Comparison of ENCODE assay signal across 10 mouse cellular contexts in genomic region chr14:52146540-52146939, GRCm38 (mm10). TPM values are rescaled to one million over a fixed set of nuclear protein-coding genes. Genes with fewer than 3 reads are reported as not detected.
A peak's percentile ranks its signal among the peaks of the same experiment; 100 is the strongest.
DNase-seq lines count a peak whose midpoint lies in the region; ATAC-seq and TF ChIP-seq lines count a peak whose summit lies in the region.
"Had no signal": no experiment of that assay in that cellular context is flagged by ENCODE, and none has a peak within 500 bp of the region (broad histone marks: within the 10 kb centered on the region; RNA-seq: fewer than 3 reads in every experiment).

No protein-coding gene starts in this region.

- DNase-seq in embryo, embryonic 10 days (ENCODE audit: low spot score), result peak; percentile 39
- no peak for DNase-seq in embryo, embryonic 9.5 days (ENCODE audit: extremely low spot score)
- DNase-seq in liver, embryonic 14.5 days (ENCODE audit: low read depth in 3 of 3, low spot score in 3 of 3), result peak in 1 of 3 experiments; percentile 6
- peak; percentile 55 for DNase-seq in splenic B cell, adult 2 months (ENCODE audit: low read depth, low spot score)
- DNase-seq in spleen, postnatal 4 days (ENCODE audit: low spot score in 2 of 2), result no peak
- DNase-seq in frontal cortex, postnatal 25 days (ENCODE audit: low spot score in 2 of 2), result no peak
- DNase-seq: right cerebral cortex, adult 18-20 months had no signal

- H3K27ac ChIP-seq in liver, embryonic 14.5 days, result no peak overlapping the region
- H3K27ac ChIP-seq in liver, embryonic 12.5 days, result no peak overlapping the region
- no peak overlapping the region for H3K27ac ChIP-seq in bone marrow, adult 2 months (ENCODE audit: control insufficient read depth, insufficient read depth, low read depth, low read length, poor library complexity)
- H3K27ac ChIP-seq: forebrain, embryonic 13.5 days had no signal

- no peaks in the 10 kb centered on the region for H3K36me3 ChIP-seq in liver, embryonic 14.5 days (replicated peaks; ENCODE audit: control insufficient read depth, insufficient read depth, low read depth)
- H3K36me3 ChIP-seq in liver, embryonic 12.5 days, result no peaks in the 10 kb centered on the region
- peaks cover 1% of the 10 kb centered on the region; the same call in 1 of the 2 replicates for H3K36me3 ChIP-seq in splenic B cell, adult 2 months (ENCODE audit: control insufficient read depth, insufficient read depth, low read length, poor library complexity, severe bottlenecking)

- no peaks in the 10 kb centered on the region for H3K27me3 ChIP-seq in liver, embryonic 14.5 days (ENCODE audit: control insufficient read depth, insufficient read depth, low read length)
- no peaks in the 10 kb centered on the region; the same call in 1 of the 2 replicates for H3K27me3 ChIP-seq in liver, embryonic 12.5 days (replicated peaks)
- no peaks in the 10 kb centered on the region for H3K27me3 ChIP-seq in splenic B cell, adult 2 months (ENCODE audit: control insufficient read depth, insufficient read depth, low read length, poor library complexity, severe bottlenecking)

- H3K4me1 ChIP-seq in liver, embryonic 14.5 days (replicated peaks; ENCODE audit: control insufficient read depth in 2 of 2, insufficient read depth in 2 of 2, low read length in 1 of 2), result no peaks in the 10 kb centered on the region
- 0 out of 2 replicates have a peak, but pooled peaks cover 2% of the 10 kb centered on the region for H3K4me1 ChIP-seq in liver, embryonic 12.5 days
- H3K4me1 ChIP-seq in bone marrow, adult 2 months (ENCODE audit: control insufficient read depth, insufficient read depth, low read length), result no peaks in the 10 kb centered on the region; the same call in 1 of the 2 replicates
- H3K4me1 ChIP-seq: forebrain, embryonic 13.5 days had no signal

- H3K9me3 ChIP-seq in liver, embryonic 14.5 days (ENCODE audit: control insufficient read depth, low read length), result no peaks in the 10 kb centered on the region
- H3K9me3 ChIP-seq in liver, embryonic 12.5 days (replicated peaks), result no peaks in the 10 kb centered on the region
- H3K9me3 ChIP-seq: forebrain, embryonic 13.5 days had no signal

- WGBS in liver, embryonic 14.5 days (ENCODE audit: insufficient replicate concordance), result 44% methylated on average over 4 of the region's 4 CpGs
- WGBS in liver, embryonic 12.5 days (ENCODE audit: insufficient replicate concordance), result 52% methylated on average over 4 of the region's 4 CpGs
- WGBS in bone marrow, adult 2 months, result 65% methylated on average over 4 of the region's 4 CpGs

- TF ChIP-seq POLR2A in bone marrow, adult 2 months (IDR thresholded peaks at IDR 0.05; ENCODE audit: borderline replicate concordance, control insufficient read depth, low read depth, low read length), result no peak

- no peak for TF ChIP-seq EP300 in liver, embryonic 14.5 days (IDR thresholded peaks at IDR 0.05; ENCODE audit: low read depth)

- ATAC-seq in liver, embryonic 14.5 days (ENCODE audit: insufficient read depth), result no peak
- ATAC-seq in liver, embryonic 12.5 days, result no peak
- ATAC-seq: forebrain, embryonic 13.5 days had no signal

- TF ChIP-seq CTCF in liver, embryonic 14.5 days (IDR thresholded peaks at IDR 0.05; ENCODE audit: low read depth), result peak; percentile 63
- 0 out of 2 replicates have a peak, but pooled peaks have one; percentile 15 for TF ChIP-seq CTCF in bone marrow, adult 2 months (IDR thresholded peaks at IDR 0.05; ENCODE audit: control insufficient read depth, insufficient read depth, low read length)

- no peak overlapping the region for H3K9ac ChIP-seq in liver, embryonic 14.5 days (replicated peaks)
- H3K9ac ChIP-seq in liver, embryonic 12.5 days, result no peak overlapping the region

- H3K4me2 ChIP-seq in liver, embryonic 14.5 days (ENCODE audit: low read depth), result no peak overlapping the region
- no peak overlapping the region for H3K4me2 ChIP-seq in liver, embryonic 12.5 days
- H3K4me2 ChIP-seq: forebrain, embryonic 13.5 days had no signal

- H3K4me3 ChIP-seq in liver, embryonic 14.5 days (ENCODE audit: insufficient read depth in 1 of 2, low read depth in 2 of 2, low read length in 2 of 2), result no peak overlapping the region
- H3K4me3 ChIP-seq in liver, embryonic 12.5 days, result no peak overlapping the region
- no peak overlapping the region for H3K4me3 ChIP-seq in bone marrow, adult 2 months (replicated peaks; ENCODE audit: control insufficient read depth, low read depth, low read length)
- H3K4me3 ChIP-seq: forebrain, embryonic 13.5 days had no signal

RNA-seq across cellular contexts. Expression of gene Rpgrip1, which starts 36.0 kb away (rescaled TPM):
- 0.31 and 0.41 TPM in 2 replicates for polyA plus RNA-seq in liver, embryonic 14.5 days (2012; rRNA removed)
- polyA plus RNA-seq in liver, embryonic 14.5 days (2014; fragmentation: Nextera tagmentation; extraction: Ambion mirVana), result 48.5 and 50.1 TPM in 2 replicates
- polyA plus RNA-seq in liver, embryonic 12.5 days (2016; fragmentation: Nextera tagmentation; extraction: Ambion mirVana), result 58.2 and 62.1 TPM in 2 replicates
- 337 and 668 TPM in 2 replicates for polyA plus RNA-seq in bone marrow, adult 2 months (2011; ENCODE audit: insufficient read depth, insufficient read length, low replicate concordance, missing spikeins)

RNA-seq across cellular contexts. Expression of gene Hnrnpc, which starts 42.7 kb away (rescaled TPM):
- polyA plus RNA-seq in liver, embryonic 14.5 days (2012; rRNA removed), result 94.9 and 161 TPM in 2 replicates
- 240 and 269 TPM in 2 replicates for polyA plus RNA-seq in liver, embryonic 14.5 days (2014; fragmentation: Nextera tagmentation; extraction: Ambion mirVana)
- polyA plus RNA-seq in liver, embryonic 12.5 days (2016; fragmentation: Nextera tagmentation; extraction: Ambion mirVana), result 438 and 448 TPM in 2 replicates
- 226 and 328 TPM in 2 replicates for polyA plus RNA-seq in bone marrow, adult 2 months (2011; ENCODE audit: insufficient read depth, insufficient read length, low replicate concordance, missing spikeins)

RNA-seq across cellular contexts. Expression of gene Supt16, which starts 50.7 kb away (rescaled TPM):
- polyA plus RNA-seq in liver, embryonic 14.5 days (2012; rRNA removed), result 15.4 and 25.2 TPM in 2 replicates
- 35.6 and 39.9 TPM in 2 replicates for polyA plus RNA-seq in liver, embryonic 14.5 days (2014; fragmentation: Nextera tagmentation; extraction: Ambion mirVana)
- 53.7 TPM in 2 replicates for polyA plus RNA-seq in liver, embryonic 12.5 days (2016; fragmentation: Nextera tagmentation; extraction: Ambion mirVana)
- polyA plus RNA-seq in bone marrow, adult 2 months (2011; ENCODE audit: insufficient read depth, insufficient read length, low replicate concordance, missing spikeins), result 105 and 117 TPM in 2 replicates

Comparison
In these comparisons a context has a peak if more than half of its experiments do, and no peak if none do; other contexts are left out.
1. DNase-seq: peak in embryo, embryonic 10 days (single experiment) and splenic B cell, adult 2 months (single experiment); none in embryo, embryonic 9.5 days (single experiment), spleen, postnatal 4 days (0 of 2) and frontal cortex, postnatal 25 days (0 of 2).